Mouse (Mus musculus): ENCODE data around the gene Zfp523.

Gene Zfp523

GRCm38 (mm10) chr17:28176775-28177539 lies at the start of gene Zfp523:
Gene Zfp523 (plus strand): TSS chr17:28177129.
- DNase-seq (ENCODE audit: low spot score in 2 of 2): peak; percentile 61 to 82

- DNase-seq (ENCODE audit: low spot score in 2 of 2): no peak
Observed at GRCm38 (mm10) chr17:28129796-28130195, 47.1 kb upstream of the Zfp523 start.

- no peak for DNase-seq (ENCODE audit: low spot score in 2 of 2)
Observed at GRCm38 (mm10) chr17:28130391-28131125, 46.4 kb upstream of the Zfp523 start.

GRCm38 (mm10) chr17:28131156-28131555 lies 45.8 kb upstream of the Zfp523 start:
- DNase-seq (ENCODE audit: low spot score in 2 of 2): no peak

- DNase-seq (ENCODE audit: low spot score in 2 of 2): peak in 1 of 2 experiments; percentile 31
Observed at GRCm38 (mm10) chr17:28133193-28133592, 43.7 kb upstream of the Zfp523 start.

GRCm38 (mm10) chr17:28135496-28135895 lies 41.4 kb upstream of the Zfp523 start:
- DNase-seq (ENCODE audit: low spot score in 2 of 2): no peak

GRCm38 (mm10) chr17:28136266-28136665 lies 40.7 kb upstream of the Zfp523 start:
- DNase-seq (ENCODE audit: low spot score in 2 of 2): no peak

GRCm38 (mm10) chr17:28138013-28138412 lies 38.9 kb upstream of the Zfp523 start:
- DNase-seq (ENCODE audit: low spot score in 2 of 2): no peak

GRCm38 (mm10) chr17:28138685-28139084 lies 38.2 kb upstream of the Zfp523 start:
- DNase-seq (ENCODE audit: low spot score in 2 of 2): no peak

GRCm38 (mm10) chr17:28140431-28141204 lies 36.3 kb upstream of the Zfp523 start:
- DNase-seq (ENCODE audit: low spot score in 2 of 2): no peak

- no peak for DNase-seq (ENCODE audit: low spot score in 2 of 2)
Observed at GRCm38 (mm10) chr17:28141205-28141650, 35.7 kb upstream of the Zfp523 start.

- DNase-seq (ENCODE audit: low spot score in 2 of 2): no peak
Observed at GRCm38 (mm10) chr17:28141771-28142699, 34.9 kb upstream of the Zfp523 start, which contains the start of gene Scube3. Gene Scube3 (plus strand): TSS chr17:28142141.

GRCm38 (mm10) chr17:28142700-28143610 lies 34.0 kb upstream of the Zfp523 start:
- DNase-seq (ENCODE audit: low spot score in 2 of 2): no peak

- DNase-seq (ENCODE audit: low spot score in 2 of 2): no peak
Observed at GRCm38 (mm10) chr17:28143751-28144150, 33.2 kb upstream of the Zfp523 start.

GRCm38 (mm10) chr17:28144241-28144640 lies 32.7 kb upstream of the Zfp523 start:
- DNase-seq (ENCODE audit: low spot score in 2 of 2): no peak

GRCm38 (mm10) chr17:28148288-28148687 lies 28.6 kb upstream of the Zfp523 start:
- DNase-seq (ENCODE audit: low spot score in 2 of 2): no peak

GRCm38 (mm10) chr17:28149734-28150133 lies 27.2 kb upstream of the Zfp523 start:
- DNase-seq (ENCODE audit: low spot score in 2 of 2): no peak

GRCm38 (mm10) chr17:28150456-28150855 lies 26.5 kb upstream of the Zfp523 start:
- DNase-seq (ENCODE audit: low spot score in 2 of 2): no peak

- no peak for DNase-seq (ENCODE audit: low spot score in 2 of 2)
Observed at GRCm38 (mm10) chr17:28153095-28153494, 23.8 kb upstream of the Zfp523 start.

- DNase-seq (ENCODE audit: low spot score in 2 of 2): no peak
Observed at GRCm38 (mm10) chr17:28154970-28155369, 22.0 kb upstream of the Zfp523 start.

All from spleen, postnatal 14 days (tissue).